Mouse (Mus musculus) c-Kit-positive CD71-negative TER-119-negative erythroid progenitor cells, embryonic 14.5 days (primary cell): ENCODE results near the gene Ccdc134.

Experiments used
- DNase-seq: peaks from one replicate; pipeline ENCODE4 v3.0.0-alpha.2; 2013; ENCODE audit warnings: low read depth

Ccdc134 gene

GRCm38 (mm10) chr15:82148510-82148911 lies 20.8 kb downstream of the Ccdc134 start:
- DNase-seq = no peak

GRCm38 (mm10) chr15:82150042-82150441 lies 22.3 kb downstream of the Ccdc134 start:
- no peak for DNase-seq

- no peak for DNase-seq
Measured at GRCm38 (mm10) chr15:82151176-82151575, 23.5 kb downstream of the Ccdc134 start.

GRCm38 (mm10) chr15:82152022-82152421 lies 24.3 kb downstream of the Ccdc134 start:
- DNase-seq = no peak

DNA sequence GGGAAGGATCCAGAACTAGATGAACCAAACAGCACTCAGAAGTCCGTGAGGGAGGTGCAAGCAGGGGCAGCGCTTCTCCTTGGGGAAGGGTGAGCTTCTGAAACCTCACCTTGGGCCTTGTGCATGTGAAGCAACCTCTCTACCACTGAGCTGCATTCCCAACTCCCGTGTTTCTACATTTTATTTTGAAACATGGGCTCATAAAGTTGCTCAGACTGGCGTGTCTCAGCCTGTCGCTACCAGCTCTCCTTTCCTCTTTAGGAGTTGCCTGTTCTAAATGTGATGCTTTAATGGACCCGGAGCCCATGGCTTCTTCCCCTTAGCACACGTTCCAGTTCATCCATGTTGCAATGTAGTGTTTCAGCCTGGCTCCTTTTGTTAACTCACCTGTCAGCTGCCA lies 24.7 kb downstream of the Ccdc134 start:
- DNase-seq = no peak

DNA sequence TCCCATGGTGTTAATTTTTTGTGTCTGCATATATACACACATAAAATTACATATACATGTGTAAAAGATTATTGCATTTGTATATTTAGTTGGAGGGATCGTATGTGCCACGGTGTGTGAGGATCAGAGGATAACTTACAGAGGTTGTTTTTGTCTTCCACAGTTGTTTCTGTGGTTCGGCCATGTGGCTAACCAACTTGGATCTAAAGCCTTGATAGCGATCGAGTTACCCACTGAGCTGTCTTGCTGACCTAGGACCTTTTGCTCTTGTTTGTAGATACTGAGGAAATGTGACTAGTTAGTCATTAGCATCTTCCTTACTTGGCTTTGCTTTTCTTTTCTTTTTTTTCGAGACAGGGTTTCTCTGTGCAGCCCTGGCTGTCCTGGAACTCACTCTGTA lies 28.6 kb downstream of the Ccdc134 start:
- DNase-seq = no peak

GRCm38 (mm10) chr15:82156902-82157301 lies 29.2 kb downstream of the Ccdc134 start:
- DNase-seq = no peak

GRCm38 (mm10) chr15:82158243-82159035 lies 30.7 kb downstream of the Ccdc134 start:
- no peak for DNase-seq

DNA sequence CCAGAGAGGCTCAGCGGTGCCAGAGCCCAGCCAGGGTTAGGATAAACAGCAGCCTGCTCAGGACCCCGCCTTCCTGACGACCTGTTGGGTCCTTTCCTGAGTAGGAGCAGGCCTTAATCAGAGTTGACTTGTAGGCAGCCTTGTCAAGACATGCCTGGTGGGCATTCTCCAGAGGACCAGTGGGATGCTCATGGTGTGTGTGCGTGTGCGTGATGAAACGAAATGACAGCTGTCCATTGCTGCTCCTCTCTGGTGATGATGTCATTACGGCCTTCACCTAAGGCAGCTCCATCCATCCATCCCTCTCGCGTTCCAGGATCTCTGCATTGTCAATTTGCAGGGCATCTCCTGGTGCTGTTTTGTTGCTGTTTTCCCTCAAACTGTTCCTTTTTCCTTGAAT lies 31.7 kb downstream of the Ccdc134 start:
- no peak for DNase-seq

DNA sequence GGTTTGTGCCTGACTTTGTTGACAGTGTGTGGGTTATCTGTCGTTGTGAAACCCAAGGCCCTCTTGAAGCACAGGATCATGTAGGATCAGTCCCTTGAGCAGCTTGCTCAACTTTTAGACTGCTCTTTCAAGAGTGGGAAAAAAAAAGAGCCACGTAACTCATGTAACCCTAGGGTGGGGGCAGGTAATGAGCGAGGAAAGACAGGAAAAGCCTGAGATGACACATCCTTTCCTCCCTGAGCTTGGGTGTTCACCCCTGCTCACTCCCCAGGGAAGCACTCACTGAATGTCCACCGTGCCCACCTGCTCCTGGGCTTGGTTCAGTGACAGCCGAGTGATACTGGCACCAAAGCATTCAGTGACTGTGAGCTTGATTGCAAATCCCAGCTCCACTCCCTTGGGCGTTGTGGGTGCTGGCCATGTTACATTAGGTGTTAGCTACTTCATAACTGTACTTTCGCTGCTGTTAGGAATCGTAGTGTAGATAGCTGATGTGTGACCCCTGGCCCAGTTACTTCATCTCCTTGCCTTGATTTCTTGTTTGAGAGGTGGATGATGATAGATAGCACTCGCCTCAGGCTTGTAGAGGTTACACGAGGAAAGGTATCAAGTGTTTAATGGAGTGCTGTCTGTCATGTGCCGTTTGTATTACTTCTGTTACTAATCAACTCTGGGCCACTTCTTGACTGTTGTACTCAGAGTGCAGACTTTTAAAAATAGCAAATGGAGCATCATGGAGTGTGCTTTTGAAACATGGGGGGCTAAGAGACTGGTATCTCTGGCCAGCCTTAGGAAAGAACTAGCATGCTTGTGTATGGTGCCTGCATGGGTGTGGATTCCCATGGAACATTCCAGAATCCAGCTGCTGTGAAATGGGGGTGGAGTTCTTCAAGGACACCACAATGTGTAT lies 33.3 kb downstream of the Ccdc134 start:
- DNase-seq = no peak

DNA sequence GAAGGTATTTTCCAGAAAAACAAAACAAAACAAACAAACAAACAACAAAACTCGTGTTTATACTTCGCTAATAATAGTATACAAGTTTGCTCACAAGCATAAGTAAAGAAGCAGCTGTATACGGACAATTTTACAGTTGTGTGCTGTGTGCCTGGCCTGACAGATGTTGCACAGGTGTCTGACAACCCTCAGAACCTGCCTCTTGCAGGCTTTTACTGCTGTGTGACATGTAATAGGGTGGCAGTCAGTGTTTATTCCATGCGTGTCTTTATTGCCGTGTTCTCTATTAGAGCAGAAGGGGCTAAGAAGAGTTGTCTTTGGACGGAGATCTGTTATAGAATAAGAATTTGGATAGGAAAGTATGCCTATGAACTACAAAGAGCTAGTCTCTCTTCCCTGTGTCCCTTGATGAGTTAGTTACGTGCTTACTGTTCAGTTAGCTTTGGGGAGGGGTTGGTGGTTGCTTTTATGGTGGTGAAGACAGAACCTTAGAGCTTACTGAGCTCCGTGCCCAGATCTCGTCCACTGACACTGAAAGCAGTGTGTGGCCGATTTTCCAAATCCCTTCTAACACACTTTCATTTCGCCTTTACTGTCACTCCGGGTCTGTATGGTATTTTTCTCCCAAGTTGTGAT lies 34.4 kb downstream of the Ccdc134 start:
- DNase-seq = no peak

- DNase-seq = no peak
Measured at GRCm38 (mm10) chr15:82163356-82164060, 35.8 kb downstream of the Ccdc134 start.

GRCm38 (mm10) chr15:82164061-82164399 lies 36.3 kb downstream of the Ccdc134 start:
- no peak for DNase-seq

DNA sequence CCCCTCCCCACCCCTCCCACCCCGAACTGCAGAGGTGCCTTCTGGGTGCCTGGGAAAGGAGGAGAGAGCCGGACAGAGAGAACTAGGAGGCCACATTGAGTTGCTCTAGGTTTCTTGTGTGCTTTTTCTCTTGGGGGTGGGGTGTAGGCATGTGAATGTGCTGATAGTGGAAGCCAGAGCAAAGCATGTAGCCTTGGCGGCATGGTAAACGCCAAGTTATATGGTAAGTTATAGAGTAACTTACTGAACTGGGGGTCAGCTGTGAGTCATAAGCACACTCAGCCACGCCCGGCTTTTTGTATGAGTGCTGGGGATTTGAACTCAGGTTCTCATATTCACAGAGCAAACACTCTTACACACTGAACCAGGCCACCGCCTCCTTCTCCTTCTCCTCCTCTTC lies 36.8 kb downstream of the Ccdc134 start:
- DNase-seq = no peak

DNA sequence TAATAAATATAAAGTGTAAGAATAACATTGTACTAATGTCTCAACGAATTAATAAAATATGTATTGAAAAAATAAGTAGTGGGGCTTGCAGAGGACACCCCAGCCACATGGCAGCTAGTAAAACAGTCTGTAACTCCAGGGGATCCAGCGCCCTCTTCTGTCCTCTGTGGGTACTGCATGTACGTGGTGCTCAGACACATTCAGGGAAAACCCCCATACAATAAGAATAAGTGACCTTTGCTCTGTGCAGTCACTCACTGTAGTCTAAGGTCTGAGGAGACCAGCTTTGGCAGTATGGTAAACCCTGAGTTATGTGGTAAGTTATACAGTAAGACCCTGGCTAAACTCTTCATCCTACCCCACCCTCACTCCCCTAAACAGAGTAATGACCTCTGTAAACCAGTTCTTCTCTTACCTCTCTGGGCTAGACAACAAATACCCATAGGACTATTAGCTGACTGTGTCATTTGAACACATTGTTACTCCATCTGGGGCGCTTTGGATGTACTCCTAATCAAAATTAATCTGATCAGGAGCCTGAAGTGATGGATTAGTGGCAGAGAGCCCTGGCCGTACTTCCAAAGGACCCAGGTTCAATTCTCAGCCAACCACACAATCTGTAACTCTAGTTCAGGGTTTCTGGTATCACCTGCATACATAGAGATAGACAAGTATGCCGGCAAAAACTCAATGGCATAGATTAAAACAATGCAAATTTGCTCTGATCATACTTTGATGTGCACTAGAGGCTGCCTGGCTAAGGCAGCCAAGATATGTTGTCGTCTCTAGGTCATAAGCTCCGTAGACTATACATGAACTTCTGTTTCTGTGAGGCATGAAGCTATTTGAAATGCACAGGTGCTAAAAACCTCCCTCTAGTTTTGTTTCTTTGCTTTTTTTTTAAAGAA lies 37.9 kb downstream of the Ccdc134 start:
- DNase-seq = peak; percentile 85

GRCm38 (mm10) chr15:82166240-82167100 lies 38.7 kb downstream of the Ccdc134 start:
- no peak for DNase-seq

DNA sequence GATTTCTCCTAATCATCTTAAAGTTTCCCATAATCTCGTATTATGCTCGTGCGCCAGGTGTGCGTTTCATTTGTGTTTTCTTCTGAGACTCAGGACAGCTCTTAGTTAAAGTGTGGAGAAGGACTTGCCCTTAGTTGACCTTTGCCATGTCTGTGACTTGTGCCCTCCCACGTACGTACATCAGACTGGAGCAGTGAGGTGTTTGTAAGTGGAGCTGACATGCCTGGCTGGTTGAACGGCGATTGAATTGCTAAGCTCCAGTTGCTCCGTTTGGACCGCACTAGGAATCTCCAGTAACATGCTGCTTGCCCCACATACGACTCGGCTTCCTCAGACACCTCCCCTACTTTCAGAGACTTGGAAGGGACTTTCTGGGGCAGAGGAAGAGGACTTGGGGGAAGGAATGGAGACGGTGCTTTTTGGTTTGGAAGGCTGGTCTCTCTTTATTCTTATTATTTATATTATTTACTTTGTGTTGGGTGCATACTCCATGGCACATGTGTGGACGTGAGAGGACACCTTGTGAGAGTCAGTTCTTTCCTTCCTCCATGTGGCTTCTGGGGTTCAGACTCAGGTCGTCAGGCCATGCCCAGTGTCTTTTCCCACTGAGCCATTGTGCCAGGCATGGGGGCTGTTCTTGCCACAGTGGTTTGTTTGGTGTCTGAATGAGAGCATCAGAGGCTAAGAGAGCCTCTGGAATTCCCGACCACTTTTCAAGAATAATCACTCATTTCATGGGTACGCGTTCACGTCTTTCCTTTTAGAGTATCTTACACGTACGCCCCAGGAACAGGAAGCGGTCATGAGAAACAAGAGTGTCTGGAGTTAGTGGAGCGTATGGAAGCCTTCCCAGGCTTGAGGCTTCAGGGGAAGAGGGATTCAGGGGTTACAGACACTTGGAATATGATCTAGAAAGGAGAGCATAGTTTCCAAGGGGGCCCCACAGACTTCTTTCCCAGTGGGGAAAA lies 39.8 kb downstream of the Ccdc134 start:
- no peak for DNase-seq

GRCm38 (mm10) chr15:82169671-82170070 lies 41.9 kb downstream of the Ccdc134 start:
- DNase-seq = no peak
